Mouse (Mus musculus): ENCODE measurements around the gene E2f4. TPM values are rescaled to one million over a fixed set of nuclear protein-coding genes. Genes with fewer than 3 reads are reported as not detected.

Gene E2f4
- polyA plus RNA-seq, 1 experiment from 2014 or later, result 197 TPM

GRCm38 (mm10) chr8:105295895-105296573, 1.4 kb upstream of the E2f4 start, which contains the start of gene Exoc3l:
Gene Exoc3l, minus strand, starts transcription at chr8:105296101.
- Histone ChIP-seq H3K36me3 (replicated peaks) (peaks cover 24% of the 10 kb centered on the region), H3K4me2 (peak within 1 kb of the TSS; percentile 80), H3K4me3 (replicated peaks) (peak within 1 kb of the TSS; percentile 77), H3K27ac (replicated peaks) (peak within 1 kb of the TSS; percentile 98), H3K27me3 (peaks cover 6% of the 10 kb centered on the region), H3K9ac (peak within 1 kb of the TSS; percentile 88), H3K9me3 (replicated peaks) (no peaks in the 10 kb centered on the region), H3K4me1 (replicated peaks) (peaks cover 50% of the 10 kb centered on the region)
- no peak for ATAC-seq (ENCODE audit: insufficient read depth)
- 30% methylated on average over 11 of the region's 11 CpGs for WGBS (ENCODE audit: insufficient replicate concordance)

- peak; percentile 10 for ATAC-seq (ENCODE audit: insufficient read depth)
- Histone ChIP-seq H3K4me1 (replicated peaks) (peaks cover 72% of the 10 kb centered on the region), H3K36me3 (replicated peaks) (peaks cover 50% of the 10 kb centered on the region), H3K27me3 (peaks cover 6% of the 10 kb centered on the region), H3K4me3 (replicated peaks) (peak overlapping the region; percentile 77), H3K9ac (peak overlapping the region; percentile 88), H3K4me2 (peak overlapping the region; percentile 80), H3K9me3 (replicated peaks) (no peaks in the 10 kb centered on the region), H3K27ac (replicated peaks) (peak overlapping the region; percentile 98)
- 18% methylated on average over 18 of the region's 18 CpGs for WGBS (ENCODE audit: insufficient replicate concordance)
Observed at GRCm38 (mm10) chr8:105298351-105299252, 1.1 kb downstream of the E2f4 start.

- Histone ChIP-seq H3K4me3 (replicated peaks) (peak overlapping the region; percentile 77), H3K27me3 (peaks cover 3% of the 10 kb centered on the region; the same call in 1 of the 2 replicates), H3K4me2 (peak overlapping the region; percentile 80), H3K9ac (peak overlapping the region; percentile 88), H3K36me3 (replicated peaks) (peaks cover 63% of the 10 kb centered on the region), H3K4me1 (replicated peaks) (peaks cover 85% of the 10 kb centered on the region), H3K9me3 (replicated peaks) (no peaks in the 10 kb centered on the region), H3K27ac (replicated peaks) (peak overlapping the region; percentile 98)
- ATAC-seq (ENCODE audit: insufficient read depth), result peak; percentile 94
- 16% methylated on average over 8 of the region's 8 CpGs for WGBS (ENCODE audit: insufficient replicate concordance)
Observed at GRCm38 (mm10) chr8:105299962-105300361, 2.5 kb downstream of the E2f4 start.

- 65% methylated on average over 8 of the region's 8 CpGs for WGBS (ENCODE audit: insufficient replicate concordance)
- H3K27me3 ChIP-seq, result no peaks in the 10 kb centered on the region
- no peaks in the 10 kb centered on the region for H3K9me3 ChIP-seq (replicated peaks)
- H3K27ac ChIP-seq (replicated peaks), result peak overlapping the region; percentile 98
- peaks cover 76% of the 10 kb centered on the region for H3K4me1 ChIP-seq (replicated peaks)
- peaks cover 98% of the 10 kb centered on the region for H3K36me3 ChIP-seq (replicated peaks)
- H3K9ac ChIP-seq, result no peak overlapping the region
- H3K4me3 ChIP-seq (replicated peaks), result peak overlapping the region; percentile 77; the same call in 1 of the 2 replicates
- ATAC-seq (ENCODE audit: insufficient read depth), result no peak
- H3K4me2 ChIP-seq, result peak overlapping the region; percentile 80
Observed at GRCm38 (mm10) chr8:105303396-105303795, 5.9 kb downstream of the E2f4 start.

- Histone ChIP-seq H3K4me3 (replicated peaks) (no peak overlapping the region), H3K27me3 (no peaks in the 10 kb centered on the region), H3K4me2 (peak overlapping the region; percentile 80; the same call in 1 of the 2 replicates), H3K9me3 (replicated peaks) (no peaks in the 10 kb centered on the region), H3K4me1 (replicated peaks) (peaks cover 71% of the 10 kb centered on the region), H3K36me3 (replicated peaks) (peaks cover 98% of the 10 kb centered on the region), H3K27ac (replicated peaks) (peak overlapping the region; percentile 98), H3K9ac (no peak overlapping the region)
- no peak for ATAC-seq (ENCODE audit: insufficient read depth)
- WGBS (ENCODE audit: insufficient replicate concordance), result 85% methylated on average over 9 of the region's 9 CpGs
Observed at GRCm38 (mm10) chr8:105303874-105304273, 6.4 kb downstream of the E2f4 start.

GRCm38 (mm10) chr8:105304325-105305210, 7.1 kb downstream of the E2f4 start:
- H3K9ac ChIP-seq, result no peak overlapping the region
- no peaks in the 10 kb centered on the region for H3K27me3 ChIP-seq
- H3K9me3 ChIP-seq (replicated peaks), result no peaks in the 10 kb centered on the region
- peaks cover 66% of the 10 kb centered on the region for H3K4me1 ChIP-seq (replicated peaks)
- peak overlapping the region; percentile 80; the same call in 1 of the 2 replicates for H3K4me2 ChIP-seq
- H3K36me3 ChIP-seq (replicated peaks), result peaks cover 100% of the 10 kb centered on the region
- ATAC-seq (ENCODE audit: insufficient read depth), result no peak
- no peak overlapping the region for H3K4me3 ChIP-seq (replicated peaks)
- WGBS (ENCODE audit: insufficient replicate concordance), result 68% methylated on average over 9 of the region's 9 CpGs
- H3K27ac ChIP-seq (replicated peaks), result peak overlapping the region; percentile 98

- peak within 1 kb of the TSS; percentile 43 for H3K4me3 ChIP-seq (replicated peaks)
- ATAC-seq (ENCODE audit: insufficient read depth), result peak; percentile 70
- H3K36me3 ChIP-seq (replicated peaks), result peaks cover 100% of the 10 kb centered on the region
- peak within 1 kb of the TSS; percentile 80 for H3K4me2 ChIP-seq
- H3K9ac ChIP-seq, result peak within 1 kb of the TSS; percentile 33
- peak within 1 kb of the TSS; percentile 98 for H3K27ac ChIP-seq (replicated peaks)
- no peaks in the 10 kb centered on the region for H3K9me3 ChIP-seq (replicated peaks)
- WGBS (ENCODE audit: insufficient replicate concordance), result 11% methylated on average over 30 of the region's 30 CpGs
- H3K4me1 ChIP-seq (replicated peaks), result peaks cover 60% of the 10 kb centered on the region
- no peaks in the 10 kb centered on the region for H3K27me3 ChIP-seq
Observed at GRCm38 (mm10) chr8:105305211-105306145, 8.0 kb downstream of the E2f4 start, which contains the start of gene Elmo3. Gene Elmo3, plus strand, starts transcription at chr8:105305601.

GRCm38 (mm10) chr8:105306146-105306691, 8.8 kb downstream of the E2f4 start:
- Histone ChIP-seq H3K36me3 (replicated peaks) (peaks cover 100% of the 10 kb centered on the region), H3K4me3 (replicated peaks) (peak overlapping the region; percentile 43), H3K9me3 (replicated peaks) (no peaks in the 10 kb centered on the region), H3K27me3 (no peaks in the 10 kb centered on the region), H3K4me1 (replicated peaks) (peaks cover 54% of the 10 kb centered on the region), H3K4me2 (peak overlapping the region; percentile 80), H3K9ac (peak overlapping the region; percentile 33; the same call in 1 of the 2 replicates), H3K27ac (replicated peaks) (peak overlapping the region; percentile 98)
- 75% methylated on average over 5 of the region's 5 CpGs for WGBS (ENCODE audit: insufficient replicate concordance)
- ATAC-seq (ENCODE audit: insufficient read depth), result no peak

- H3K27ac ChIP-seq (replicated peaks), result no peak overlapping the region
- no peak overlapping the region for H3K4me3 ChIP-seq (replicated peaks)
- no peak overlapping the region for H3K9ac ChIP-seq
- 91% methylated on average over 13 of the region's 13 CpGs for WGBS (ENCODE audit: insufficient replicate concordance)
- H3K4me1 ChIP-seq (replicated peaks), result peaks cover 55% of the 10 kb centered on the region
- H3K9me3 ChIP-seq (replicated peaks), result no peaks in the 10 kb centered on the region
- H3K36me3 ChIP-seq (replicated peaks), result peaks cover 100% of the 10 kb centered on the region
- ATAC-seq (ENCODE audit: insufficient read depth), result no peak
- no peak overlapping the region for H3K4me2 ChIP-seq
- no peaks in the 10 kb centered on the region for H3K27me3 ChIP-seq
Observed at GRCm38 (mm10) chr8:105307670-105308069, 10.2 kb downstream of the E2f4 start.
